Mouse (Mus musculus): ENCODE measurements around the gene Mmd.

The Mmd gene

DNA sequence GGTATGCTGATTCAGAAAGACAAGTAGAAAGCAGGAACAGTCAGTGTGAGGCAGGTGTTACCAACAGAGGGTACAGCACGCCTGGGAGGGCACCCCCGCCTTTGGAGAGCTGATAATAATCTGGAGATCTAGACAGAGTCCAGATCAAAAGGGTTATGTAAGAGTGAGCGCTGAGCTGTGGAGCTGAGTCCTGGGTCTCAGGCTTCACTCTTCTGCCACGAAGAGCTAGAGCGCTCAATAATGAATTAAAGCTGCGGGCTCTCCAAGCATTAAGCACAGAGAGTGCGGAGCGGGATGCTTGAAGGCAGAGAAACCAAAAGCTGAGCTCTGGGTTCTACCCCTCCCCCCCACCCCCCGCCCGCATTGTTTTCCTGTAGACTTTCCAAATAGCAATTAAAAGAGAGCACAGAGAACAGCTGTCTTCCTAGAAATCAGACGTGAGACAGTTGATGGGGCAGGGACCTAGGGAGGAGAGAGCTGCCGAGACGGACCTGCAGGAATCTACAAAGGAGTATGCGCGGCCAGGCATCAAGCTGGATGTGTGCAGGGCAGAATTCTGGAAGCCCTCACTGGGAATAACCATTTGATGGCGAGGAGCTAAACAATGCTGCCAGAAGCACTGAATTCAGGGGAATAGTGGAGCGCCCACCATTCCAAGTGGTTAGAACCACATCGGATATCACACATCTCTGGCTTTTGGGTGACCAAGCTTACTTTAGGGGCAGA lies 20.3 kb downstream of the Mmd start:
- CTCF ChIA-PET = interaction anchor here in 1 of 4 experiments (0.8 kb wide), 1 partner anchor 12 kb away, joined by 3 read pairs; no protein-coding TSS in a partner anchor
- POLR2A ChIA-PET = interaction anchor here in 2 of 4 experiments (0.7 to 0.9 kb wide), 2 partner anchors 20 to 21 kb away, joined by 3 to 5 read pairs; partner anchors contain the start of gene Mmd (in 1 of the 2)

DNA sequence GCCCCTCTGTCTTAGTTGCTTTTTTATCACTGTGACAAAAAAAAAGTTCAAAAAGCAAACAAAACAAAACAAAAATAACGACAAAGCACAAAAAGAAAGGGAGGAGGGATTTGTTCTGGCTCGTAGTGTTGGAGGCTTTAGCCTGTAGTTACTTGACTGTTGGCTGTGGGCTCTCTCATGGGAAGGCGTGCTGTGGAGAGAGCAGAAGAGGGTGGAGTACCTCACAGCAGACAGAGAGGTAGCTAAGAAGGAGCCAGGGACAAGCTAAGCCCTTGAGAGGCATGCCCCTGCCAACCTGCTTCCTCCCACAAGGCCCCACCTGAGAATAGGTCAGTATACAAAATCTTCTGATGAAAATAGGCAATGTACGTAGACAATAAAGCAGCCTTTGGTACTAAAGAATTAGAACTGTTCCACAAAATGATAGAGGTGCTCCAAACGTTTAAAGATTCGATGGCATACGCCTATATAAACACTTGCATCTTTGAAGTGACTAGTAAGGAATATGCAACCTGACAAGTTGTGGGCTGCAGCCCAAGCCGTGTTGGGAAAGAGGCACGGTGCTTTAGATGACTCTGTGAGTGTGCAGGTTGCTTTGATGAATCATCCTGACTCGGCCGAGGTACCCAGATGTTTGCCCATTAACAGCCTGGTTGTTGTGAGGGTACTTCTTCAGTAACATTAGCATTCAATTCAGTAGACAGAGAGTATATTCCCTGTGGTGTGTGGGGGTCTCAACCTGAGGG lies 21.0 kb downstream of the Mmd start:
- ChIA-PET POLR2A (interaction anchor here in 2 of 4 experiments (0.7 to 0.9 kb wide), 2 partner anchors 21 kb away, joined by 3 to 5 read pairs; partner anchors contain the start of gene Mmd (in 1 of the 2)), CTCF (interaction anchor here in 1 of 4 experiments (0.8 kb wide), 1 partner anchor 11 kb away, joined by 3 read pairs; no protein-coding TSS in a partner anchor)

DNA sequence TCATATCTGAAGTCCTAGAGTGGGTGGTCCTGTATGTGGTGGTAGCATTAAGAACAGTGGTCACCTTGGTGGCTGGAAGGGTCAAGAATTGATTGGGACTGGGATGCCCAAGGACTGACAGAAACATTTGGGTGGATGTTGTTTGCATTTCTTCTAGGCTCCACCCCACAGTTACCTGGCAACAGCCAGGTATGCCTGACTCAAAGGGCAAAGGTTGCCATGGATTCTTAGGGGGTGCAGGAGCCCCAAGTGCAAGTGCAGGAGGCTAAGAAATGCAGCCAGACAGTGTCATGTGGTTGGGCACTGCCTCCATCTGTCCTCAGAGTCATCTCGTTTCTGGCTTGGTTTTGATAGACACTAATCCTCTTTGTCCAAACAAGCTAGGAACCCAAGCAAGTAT lies 24.9 kb downstream of the Mmd start:
- ChIA-PET POLR2A (no interaction called here), CTCF (interaction anchor here in 1 of 4 experiments (0.7 kb wide), 2 partner anchors 104 to 109 kb away, joined by 10 to 15 read pairs; no protein-coding TSS in a partner anchor)

DNA sequence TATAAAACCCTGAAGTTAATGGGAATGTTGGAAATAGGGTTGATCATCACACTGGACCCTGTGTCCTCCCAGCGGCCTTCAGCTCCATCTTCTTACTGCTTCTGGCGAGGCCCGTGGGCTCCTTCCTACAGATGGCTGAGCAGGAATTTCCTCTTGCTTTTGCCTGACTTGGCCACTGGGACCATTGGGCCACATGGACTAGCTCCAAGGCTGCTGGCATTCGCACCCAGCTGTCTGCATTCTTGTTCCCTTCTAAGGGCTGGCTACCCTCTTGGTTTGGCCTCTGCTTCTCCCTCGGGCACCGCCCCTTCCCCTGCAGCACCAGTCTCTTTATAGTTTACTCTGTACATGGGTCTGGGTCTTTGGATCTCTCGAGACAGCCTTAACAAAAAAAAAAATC lies 26.4 kb downstream of the Mmd start:
- ChIA-PET CTCF (no interaction called here), POLR2A (no interaction called here)

DNA sequence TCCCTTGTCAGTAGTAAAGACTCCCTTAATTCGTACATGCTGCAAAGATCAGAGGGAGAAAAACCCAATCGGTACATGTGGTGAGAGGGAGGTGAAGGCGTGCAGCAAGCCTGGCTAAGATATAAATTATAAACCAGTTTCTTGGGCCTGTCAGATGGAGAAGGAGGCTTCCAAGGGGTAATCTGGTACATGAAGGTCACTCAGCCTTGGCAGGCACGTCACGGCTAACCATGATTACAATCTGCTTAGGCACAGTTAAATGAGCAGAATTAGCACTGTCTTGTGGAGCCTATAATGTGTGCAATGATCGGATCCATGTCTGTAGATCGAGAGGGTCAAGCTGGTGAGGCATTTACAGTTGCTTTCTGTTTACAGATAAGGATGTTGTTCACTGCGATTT lies 26.9 kb downstream of the Mmd start:
- CTCF ChIA-PET = no interaction called here
- POLR2A ChIA-PET = no interaction called here

DNA sequence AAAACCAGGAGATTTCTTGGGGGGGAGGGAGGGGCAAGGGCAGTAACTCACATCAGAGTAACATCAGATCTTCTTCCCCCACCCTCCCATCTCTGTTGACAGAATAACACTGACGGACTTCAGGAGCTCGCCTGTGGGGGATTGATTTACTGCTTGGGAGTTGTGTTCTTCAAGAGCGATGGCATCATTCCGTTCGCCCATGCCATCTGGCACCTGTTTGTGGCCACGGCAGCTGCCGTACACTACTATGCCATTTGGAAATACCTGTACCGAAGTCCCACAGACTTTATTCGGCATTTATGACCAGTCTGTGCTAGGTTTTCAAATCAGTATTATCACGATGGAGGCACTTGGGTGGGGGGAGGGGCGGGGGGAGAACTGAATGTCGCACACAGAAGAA lies 27.3 kb downstream of the Mmd start:
- POLR2A ChIA-PET = no interaction called here

DNA sequence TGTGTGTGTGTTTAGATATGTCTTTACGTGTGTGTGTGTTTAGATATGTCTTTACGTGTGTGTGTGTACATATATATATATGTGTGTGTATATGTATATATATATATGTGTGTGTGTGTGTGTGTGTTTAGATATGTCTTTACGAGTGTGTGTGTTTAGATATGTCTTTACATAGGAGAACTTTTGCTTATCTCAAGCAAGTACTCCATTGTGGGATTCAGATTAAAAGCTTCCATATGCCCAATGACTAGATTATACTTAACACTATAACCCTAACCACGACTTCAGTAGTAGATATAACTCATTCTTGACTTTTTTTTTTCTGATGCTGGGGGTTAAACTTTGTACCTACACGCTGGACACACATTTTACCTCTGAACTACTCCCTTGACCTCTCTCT lies 30.8 kb downstream of the Mmd start:
- POLR2A ChIA-PET = no interaction called here
- CTCF ChIA-PET = no interaction called here

More for the DNA sequence above, 27.3 kb downstream of the Mmd start:
- CTCF ChIA-PET = no interaction called here

DNA sequence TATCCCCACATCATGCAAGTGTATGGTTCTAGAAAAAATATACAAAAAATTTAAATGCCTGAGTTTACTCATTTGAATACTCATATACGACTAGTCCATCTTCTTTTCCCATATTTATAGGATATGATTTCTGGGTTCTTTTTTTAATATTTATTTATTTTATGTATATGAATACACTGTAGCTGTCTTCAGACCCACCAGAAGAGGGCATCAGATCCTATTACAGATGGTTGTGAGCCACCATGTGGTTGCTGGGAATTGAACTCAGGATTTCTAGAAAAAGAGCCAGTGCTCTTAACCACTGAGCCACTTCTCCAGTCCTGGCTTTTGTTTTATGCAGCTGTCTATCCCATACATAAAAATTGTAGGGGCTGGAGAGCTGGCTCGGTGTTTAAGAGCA lies 32.7 kb downstream of the Mmd start:
- ChIA-PET CTCF (interaction anchor here in 2 of 4 experiments (0.6 to 0.7 kb wide), 2 partner anchors 12 to 25 kb away, joined by 3 read pairs; no protein-coding TSS in a partner anchor), POLR2A (interaction anchor here in 1 of 4 experiments (0.5 kb wide), 1 partner anchor 845 kb away, joined by 3 read pairs; no protein-coding TSS in a partner anchor)

DNA sequence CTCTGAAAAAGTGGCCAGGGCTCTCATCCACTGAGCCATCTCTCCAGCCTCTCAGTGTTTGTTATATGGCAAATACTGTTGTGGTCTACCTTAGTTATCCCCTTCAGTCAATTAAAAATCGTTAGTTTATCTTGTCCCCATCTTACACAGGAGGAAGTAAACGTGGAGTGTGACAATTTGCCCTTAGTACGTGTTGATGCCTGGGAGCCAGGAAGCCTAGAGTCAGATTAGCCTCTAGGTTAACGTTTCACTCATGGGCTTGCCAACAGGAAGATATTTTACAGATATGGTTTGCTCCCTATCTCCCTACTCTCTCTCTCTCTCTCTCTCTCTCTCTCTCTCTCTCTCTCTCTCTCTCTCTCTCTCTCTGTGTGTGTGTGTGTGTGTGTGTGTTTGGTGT lies 33.9 kb downstream of the Mmd start:
- POLR2A ChIA-PET = no interaction called here
- CTCF ChIA-PET = no interaction called here

DNA sequence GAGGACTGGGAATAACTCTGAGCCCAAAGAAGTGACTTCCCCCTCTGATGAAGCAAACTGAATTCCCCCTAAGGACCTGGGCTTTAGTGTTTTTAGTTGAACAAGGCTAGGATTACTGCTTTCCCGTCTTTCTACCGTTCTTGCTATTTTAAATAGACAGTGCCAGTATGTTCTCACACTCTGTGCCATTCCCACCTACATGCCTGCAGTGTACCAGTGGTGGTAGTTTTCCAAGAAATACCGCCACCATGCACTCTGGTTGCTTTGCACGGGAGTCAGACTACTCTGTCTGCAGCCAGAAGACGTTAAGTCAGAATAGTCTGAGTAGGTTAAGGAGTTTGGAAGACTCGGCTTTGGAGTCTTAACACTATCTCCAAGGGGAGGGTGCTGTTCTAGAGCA lies 34.3 kb downstream of the Mmd start:
- POLR2A ChIA-PET = interaction anchor here in 1 of 4 experiments (0.8 kb wide), 1 partner anchor 22 kb away, joined by 3 read pairs; no protein-coding TSS in a partner anchor
- CTCF ChIA-PET = no interaction called here

DNA sequence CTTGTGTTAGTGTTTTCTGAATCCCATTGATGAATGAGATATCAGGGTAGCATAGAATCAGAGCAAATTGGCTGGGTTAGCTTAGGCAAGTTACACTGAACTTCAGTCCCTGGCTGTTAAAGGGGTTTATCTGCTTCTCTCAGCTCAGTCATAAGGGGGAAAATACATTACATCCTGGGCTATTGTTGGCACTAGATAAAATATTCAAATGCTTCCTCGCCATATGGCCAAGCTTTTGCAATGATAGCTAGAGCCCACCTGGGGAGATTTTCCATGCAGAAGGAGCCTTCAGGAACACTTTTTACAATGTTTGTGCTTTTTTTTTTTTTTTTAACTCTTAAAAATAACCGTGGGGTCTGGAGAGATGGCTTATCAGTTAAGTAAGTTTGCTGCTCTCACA lies 34.8 kb downstream of the Mmd start:
- ChIA-PET CTCF (interaction anchor here in 1 of 4 experiments (0.5 kb wide), 1 partner anchor 291 kb away, joined by 3 read pairs; no protein-coding TSS in a partner anchor), POLR2A (interaction anchor here in 2 of 4 experiments (0.8 to 1.5 kb wide), 2 partner anchors 10 to 23 kb away, joined by 3 to 4 read pairs; no protein-coding TSS in a partner anchor)

DNA sequence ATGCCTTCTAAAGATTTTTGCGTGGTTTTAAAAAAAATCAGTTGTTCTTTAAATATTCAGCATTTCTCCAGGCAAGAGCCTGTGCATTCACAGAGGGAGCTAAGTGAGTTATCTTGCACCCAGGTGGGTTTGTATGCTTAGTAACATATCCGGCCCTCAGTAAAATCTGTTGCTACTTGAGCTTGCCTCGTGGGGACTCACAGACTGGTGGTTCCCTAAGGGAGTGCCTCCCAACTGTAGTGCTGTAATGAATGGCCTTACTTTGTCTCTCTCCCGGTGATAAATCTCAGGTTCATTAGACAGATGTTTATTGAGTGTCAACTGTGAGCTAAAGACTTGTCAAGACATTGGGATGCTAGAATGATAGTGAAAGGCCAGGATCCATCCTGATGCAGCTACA lies 35.4 kb downstream of the Mmd start:
- POLR2A ChIA-PET = interaction anchor here in 1 of 4 experiments (1.5 kb wide), 1 partner anchor 9 kb away, joined by 4 read pairs; no protein-coding TSS in a partner anchor
- CTCF ChIA-PET = interaction anchor here in 1 of 4 experiments (0.5 kb wide), 1 partner anchor 291 kb away, joined by 3 read pairs; no protein-coding TSS in a partner anchor

DNA sequence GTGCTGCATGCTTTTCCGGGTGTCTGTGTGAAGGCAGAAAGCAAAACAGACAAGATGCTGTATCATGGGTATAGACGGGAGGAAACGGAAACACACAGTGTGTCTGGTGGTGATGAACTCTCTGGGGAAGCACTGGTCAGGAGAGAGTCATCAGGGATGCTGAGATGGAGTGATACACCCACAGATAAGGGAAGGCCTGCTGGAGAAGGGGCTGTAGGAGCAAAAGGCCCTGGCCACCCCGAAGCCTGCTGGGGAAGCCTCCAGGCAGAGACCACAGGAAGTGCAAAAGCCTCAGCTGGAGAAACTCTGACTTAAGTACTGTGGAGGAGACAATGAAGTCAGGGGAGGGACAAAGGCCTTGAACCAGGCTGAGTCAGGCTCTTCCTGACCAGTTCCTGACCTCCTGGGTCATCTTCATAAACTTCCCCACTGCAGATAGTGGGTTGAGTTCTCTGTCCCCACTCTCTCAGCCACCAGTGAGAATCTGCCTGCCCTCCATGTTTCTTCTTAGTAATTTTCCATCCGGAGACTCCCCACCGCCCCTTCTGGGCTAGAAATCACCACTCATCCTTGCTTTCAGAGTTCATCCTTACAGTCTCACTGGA lies 37.4 kb downstream of the Mmd start:
- ChIA-PET CTCF (interaction anchor here in 1 of 4 experiments (0.7 kb wide), 1 partner anchor 86 kb away, joined by 3 read pairs; no protein-coding TSS in a partner anchor), POLR2A (no interaction called here)

DNA sequence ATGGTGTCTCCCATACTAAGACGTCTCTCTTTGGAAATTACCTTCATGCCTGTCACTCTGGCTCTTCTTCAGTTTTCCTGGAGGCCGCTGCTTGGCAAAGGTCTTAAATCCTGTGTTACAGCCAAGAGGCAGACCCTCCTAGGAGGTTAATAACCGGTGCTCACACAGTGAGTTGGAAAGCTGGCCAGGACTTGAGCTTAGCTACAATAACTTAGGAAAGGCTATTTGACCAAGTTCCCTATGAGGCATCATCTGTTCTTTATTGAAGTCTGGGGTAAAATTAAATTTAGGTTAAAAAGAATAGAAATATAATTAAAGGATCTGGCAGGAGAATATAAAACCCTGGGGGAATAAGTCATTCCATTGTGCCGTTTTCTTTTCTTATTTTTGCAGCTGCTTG lies 41.9 kb downstream of the Mmd start:
- POLR2A ChIA-PET = no interaction called here
- CTCF ChIA-PET = interaction anchor here in 1 of 4 experiments (0.6 kb wide), 1 partner anchor 494 kb away, joined by 3 read pairs; no protein-coding TSS in a partner anchor

DNA sequence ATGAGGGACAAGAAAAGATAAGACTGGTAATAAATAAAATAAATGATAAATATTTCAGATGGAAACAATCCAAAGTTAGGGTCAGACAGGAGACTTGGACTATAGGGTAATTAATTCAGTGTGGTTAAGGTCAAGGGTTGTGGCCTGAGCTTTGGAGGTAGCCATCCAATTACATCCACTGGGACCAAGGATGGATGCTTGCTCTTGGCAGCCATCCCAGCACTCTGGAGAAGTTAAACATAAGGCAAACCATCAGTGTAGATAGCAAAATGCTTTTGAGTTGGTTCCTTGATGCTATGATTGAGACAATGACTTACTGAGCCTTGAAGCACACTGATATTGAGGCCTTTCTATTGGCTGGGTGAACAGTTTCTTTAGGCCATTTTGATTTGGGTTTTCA lies 43.5 kb downstream of the Mmd start:
- ChIA-PET CTCF (no interaction called here), POLR2A (no interaction called here)

DNA sequence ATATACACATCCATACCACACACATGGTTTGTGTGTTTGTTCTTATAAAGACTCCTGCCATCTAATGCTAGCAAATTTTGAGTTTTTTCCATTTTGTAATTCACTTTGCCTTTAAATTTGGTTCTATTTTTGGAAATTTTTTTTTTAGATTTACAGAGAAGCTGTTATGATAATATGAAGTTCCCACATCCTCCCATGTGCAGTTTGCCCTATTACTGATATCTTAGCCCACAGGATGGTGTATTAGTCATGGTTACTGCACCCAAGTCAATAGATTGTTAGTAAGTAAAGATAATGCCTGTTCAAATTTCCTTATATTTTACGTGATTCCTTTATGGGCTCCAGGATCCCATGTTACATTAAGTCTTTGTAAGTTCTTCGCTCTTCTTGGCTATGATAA lies 45.4 kb downstream of the Mmd start:
- POLR2A ChIA-PET = interaction anchor here in 1 of 4 experiments (1.2 kb wide), 1 partner anchor 10 kb away, joined by 4 read pairs; no protein-coding TSS in a partner anchor
- CTCF ChIA-PET = no interaction called here

DNA sequence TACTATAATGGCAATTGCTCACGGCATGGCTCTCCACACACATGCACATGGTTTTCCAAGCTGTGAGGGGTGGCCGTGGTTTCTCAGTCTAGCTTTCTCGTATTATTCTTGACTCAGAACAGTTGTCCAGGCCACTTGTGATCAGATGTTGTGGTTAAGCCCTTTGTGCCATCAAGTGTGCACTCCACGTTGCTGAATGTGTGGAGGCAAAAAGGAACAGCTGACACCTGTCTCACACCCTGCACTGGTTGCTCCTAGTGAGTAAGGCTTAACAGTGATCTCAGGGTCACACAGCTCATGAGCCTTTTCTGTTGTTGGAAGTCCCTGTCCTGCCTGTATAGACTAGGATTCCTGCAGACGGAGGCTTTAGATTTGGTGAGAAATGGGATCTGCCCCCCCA lies 56.8 kb downstream of the Mmd start:
- CTCF ChIA-PET = interaction anchor here in 2 of 4 experiments (0.6 to 1.9 kb wide), 2 partner anchors 11 to 1040 kb away, joined by 3 to 5 read pairs; no protein-coding TSS in a partner anchor
- POLR2A ChIA-PET = no interaction called here

DNA sequence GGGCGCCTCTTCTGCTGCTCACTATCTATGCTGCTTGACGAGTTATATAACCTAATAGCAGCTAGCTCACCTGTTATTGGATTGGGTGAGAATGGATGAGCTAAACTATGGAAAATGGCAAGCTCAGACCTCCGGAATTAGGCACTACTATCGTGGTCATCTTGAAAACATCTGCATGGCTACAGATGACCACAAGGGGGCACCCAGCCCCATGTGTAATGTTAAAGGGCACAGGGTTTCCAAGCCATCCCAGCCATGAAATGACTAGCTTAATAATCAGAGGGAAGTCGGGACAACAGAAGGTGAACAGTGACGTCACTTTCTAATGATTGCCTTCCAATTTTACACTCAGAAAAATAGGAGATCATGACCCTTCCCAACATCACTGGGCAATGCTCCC lies 57.7 kb downstream of the Mmd start:
- CTCF ChIA-PET = interaction anchor here (0.5 to 2.1 kb wide), 15 partner anchors 9 to 1163 kb away, joined by 3 to 8 read pairs (median 3); partner anchors contain the start of gene Mmd (in 2 of the 4)
- POLR2A ChIA-PET = interaction anchor here in 1 of 4 experiments (0.7 kb wide), 1 partner anchor 134 kb away, joined by 3 read pairs; no protein-coding TSS in a partner anchor

DNA sequence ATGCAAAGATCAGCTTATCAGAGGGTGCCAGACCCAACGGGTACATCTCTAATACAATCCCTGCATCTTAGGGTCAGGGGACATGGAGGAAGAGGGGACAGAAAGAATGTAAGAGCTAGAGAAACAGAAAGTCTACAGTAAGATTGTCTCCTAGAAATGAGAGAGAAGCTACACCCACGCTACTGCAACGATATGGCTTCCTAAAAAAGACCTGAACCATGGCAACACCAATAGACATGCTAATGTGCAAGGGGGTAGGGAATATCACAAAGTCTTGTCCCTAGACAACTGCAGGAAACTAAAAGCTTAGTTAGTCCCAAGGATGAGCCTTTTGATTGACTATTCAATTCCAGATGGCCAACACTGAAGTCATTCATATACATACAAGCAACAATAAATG lies 65.3 kb downstream of the Mmd start:
- ChIA-PET POLR2A (no interaction called here), CTCF (interaction anchor here in 1 of 4 experiments (0.7 kb wide), 1 partner anchor 15 kb away, joined by 3 read pairs; no protein-coding TSS in a partner anchor)

All from embryonic stem cell, embryonic (primary cell).